Comparison of ENCODE assay signal across 9 mouse cellular contexts in the genomic region with DNA sequence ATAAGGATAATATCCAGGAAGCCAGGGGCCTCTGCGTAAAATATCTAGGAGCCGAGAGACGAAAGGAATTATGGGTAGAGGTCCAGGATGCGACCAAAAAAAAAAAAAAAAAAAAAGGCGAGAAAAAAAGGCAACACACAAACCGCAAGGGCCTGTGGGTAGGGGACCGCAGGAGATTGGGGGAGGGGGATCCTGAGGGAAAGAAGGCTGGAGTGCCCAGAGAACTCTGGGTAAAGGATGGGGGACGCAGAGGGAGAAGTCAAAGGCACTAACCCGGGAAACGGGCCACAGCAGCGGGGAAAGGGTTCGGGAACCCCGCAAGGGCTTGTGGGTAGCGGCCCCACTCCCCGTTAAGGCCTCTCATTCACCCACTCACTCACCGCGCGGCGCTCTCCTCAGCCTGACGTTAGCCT. TPM values are rescaled to one million over a fixed set of nuclear protein-coding genes. Genes with fewer than 3 reads are reported as not detected.
DNase-seq lines count a peak whose midpoint lies in the region; ATAC-seq and TF ChIP-seq lines count a peak whose summit lies in the region.
"Had no signal": no experiment of that assay in that cellular context is flagged by ENCODE, and none has a peak within 500 bp of the region (broad histone marks: within the 10 kb centered on the region; RNA-seq: fewer than 3 reads in every experiment).

No protein-coding gene starts in this region.

- no peak for TF ChIP-seq CTCF in left cerebral cortex, adult 2 months (IDR thresholded peaks at IDR 0.05)
- TF ChIP-seq CTCF in embryonic fibroblast, embryonic 13.5 days (IDR thresholded peaks at IDR 0.05; ENCODE audit: borderline replicate concordance, insufficient read depth, low read length): no peak

- peak overlapping the region; percentile 96 for H3K9ac ChIP-seq in limb, embryonic 12.5 days (replicated peaks)

- intact Hi-C loops in left cerebral cortex, adult 2 months (cut with DNase I): loop anchor here (5.0 kb wide), 1 partner anchor 88 kb away; no protein-coding TSS in a partner anchor

- H3K4me3 ChIP-seq in left cerebral cortex, adult 2 months: peak overlapping the region; percentile 90
- H3K4me3 ChIP-seq in embryonic fibroblast, embryonic 13.5 days (ENCODE audit: insufficient read depth, low read length): peak overlapping the region; percentile 78
- H3K4me3 ChIP-seq in limb, embryonic 12.5 days (replicated peaks): peak overlapping the region; percentile 86

- H3K4me2 ChIP-seq in limb, embryonic 12.5 days: peak overlapping the region; percentile 98

- H3K36me3 ChIP-seq in limb, embryonic 12.5 days: peaks cover 37% of the 10 kb centered on the region

- no peaks in the 10 kb centered on the region for H3K4me1 ChIP-seq in embryonic fibroblast, embryonic 13.5 days (ENCODE audit: control insufficient read depth, insufficient read depth, low read length)
- H3K4me1 ChIP-seq in limb, embryonic 12.5 days (replicated peaks): peaks cover 16% of the 10 kb centered on the region

- ATAC-seq in limb, embryonic 12.5 days (ENCODE audit: insufficient number of reproducible peaks, insufficient read depth, low FRiP score, low TSS enrichment, low read depth): peak; percentile 67
- ATAC-seq in neutrophil, adult 5-6 weeks (ENCODE audit: extremely low read depth, insufficient number of reproducible peaks, low FRiP score, poor library complexity, severe bottlenecking): peak; percentile 30

- no peak for DNase-seq in left cerebral cortex, adult 2 months (ENCODE audit: extremely low spot score in 1 of 2, low spot score in 2 of 2)
- DNase-seq in left cerebral cortex, adult 18-20 months (ENCODE audit: low spot score in 2 of 2): no peak
- peak; percentile 65 for DNase-seq in WW6 (ENCODE audit: low read depth, low spot score)
- DNase-seq in layer of hippocampus, adult 9-10 months (ENCODE audit: low spot score): no peak
- DNase-seq in urinary bladder, postnatal 36 days (ENCODE audit: low spot score in 2 of 2): no peak

- H3K27me3 ChIP-seq in limb, embryonic 12.5 days: no peaks in the 10 kb centered on the region

- no peaks in the 10 kb centered on the region for H3K9me3 ChIP-seq in limb, embryonic 12.5 days

- WGBS in limb, embryonic 12.5 days: under 1% methylated on average over 20 of the region's 20 CpGs

- no peak for TF ChIP-seq POLR2A in embryonic fibroblast, embryonic 13.5 days (IDR thresholded peaks at IDR 0.05; ENCODE audit: low read depth, low read length)

- H3K27ac ChIP-seq in left cerebral cortex, adult 2 months: peak overlapping the region; percentile 98
- peak overlapping the region; percentile 84 for H3K27ac ChIP-seq in embryonic fibroblast, embryonic 13.5 days (ENCODE audit: insufficient read depth, low read length)
- peak overlapping the region; percentile 100 for H3K27ac ChIP-seq in limb, embryonic 12.5 days

RNA-seq across cellular contexts. Expression of a gene that starts 0.4 kb away (rescaled TPM):
- 100 to 1,000 TPM; 428 to 429 TPM for total RNA-seq in left cerebral cortex, adult 2 months (2021)
- 100 to 1,000 TPM; 372 to 395 TPM for total RNA-seq in left cerebral cortex, adult 18-20 months (2021)
- 407 and 463 TPM in 2 replicates for polyA plus RNA-seq in embryonic fibroblast, embryonic 13.5 days (2011; ENCODE audit: insufficient read length, low read depth, missing spikeins)
- polyA plus RNA-seq in limb, embryonic 12.5 days (2016; fragmentation: Nextera tagmentation; extraction: Ambion mirVana): 341 and 347 TPM in 2 replicates
- total RNA-seq in neutrophil, adult 5-6 weeks (2017): 502 and 563 TPM in 2 replicates

RNA-seq across cellular contexts. Expression of a gene that starts 10.3 kb away (rescaled TPM):
- total RNA-seq in left cerebral cortex, adult 2 months (2021): not detected
- not detected for total RNA-seq in left cerebral cortex, adult 18-20 months (2021)
- polyA plus RNA-seq in embryonic fibroblast, embryonic 13.5 days (2011; ENCODE audit: insufficient read length, low read depth, missing spikeins): not detected in 2 replicates
- 0.13 and 0.18 TPM in 2 replicates for polyA plus RNA-seq in limb, embryonic 12.5 days (2016; fragmentation: Nextera tagmentation; extraction: Ambion mirVana)
- total RNA-seq in neutrophil, adult 5-6 weeks (2017): not detected in 2 replicates

RNA-seq across cellular contexts. Expression of a gene that starts 18.4 kb away (rescaled TPM):
- not detected for total RNA-seq in left cerebral cortex, adult 2 months (2021)
- under 1 TPM in 1 of 2 experiments, not detected in 1; 0.19 TPM for total RNA-seq in left cerebral cortex, adult 18-20 months (2021)
- 0.79 and 1.0 TPM in 2 replicates for polyA plus RNA-seq in embryonic fibroblast, embryonic 13.5 days (2011; ENCODE audit: insufficient read length, low read depth, missing spikeins)
- 3.9 and 5.6 TPM in 2 replicates for polyA plus RNA-seq in limb, embryonic 12.5 days (2016; fragmentation: Nextera tagmentation; extraction: Ambion mirVana)
- not detected in 2 replicates for total RNA-seq in neutrophil, adult 5-6 weeks (2017)
- total RNA-seq: left cerebral cortex, postnatal 14 days had no signal

RNA-seq across cellular contexts. Expression of a gene that starts 24.8 kb away (rescaled TPM):
- 100 to 1,000 TPM; 156 to 178 TPM for total RNA-seq in left cerebral cortex, adult 2 months (2021)
- 100 to 1,000 TPM; 133 to 165 TPM for total RNA-seq in left cerebral cortex, adult 18-20 months (2021)
- 2.3 TPM in 1 of 2 replicates, not detected in the other for polyA plus RNA-seq in embryonic fibroblast, embryonic 13.5 days (2011; ENCODE audit: insufficient read length, low read depth, missing spikeins)
- polyA plus RNA-seq in limb, embryonic 12.5 days (2016; fragmentation: Nextera tagmentation; extraction: Ambion mirVana): 1.4 and 1.8 TPM in 2 replicates
- total RNA-seq in neutrophil, adult 5-6 weeks (2017): 0.70 TPM in 1 of 2 replicates, not detected in the other

RNA-seq across cellular contexts. Expression of a gene that starts 25.5 kb away (rescaled TPM):
- total RNA-seq in left cerebral cortex, adult 2 months (2021): not detected
- not detected for total RNA-seq in left cerebral cortex, adult 18-20 months (2021)
- not detected in 2 replicates for polyA plus RNA-seq in embryonic fibroblast, embryonic 13.5 days (2011; ENCODE audit: insufficient read length, low read depth, missing spikeins)
- 0.33 TPM in 1 of 2 replicates, not detected in the other for polyA plus RNA-seq in limb, embryonic 12.5 days (2016; fragmentation: Nextera tagmentation; extraction: Ambion mirVana)
- total RNA-seq in neutrophil, adult 5-6 weeks (2017): not detected in 2 replicates
- total RNA-seq: left cerebral cortex, postnatal 14 days had no signal
